Mouse (Mus musculus): ENCODE results near the gene Tecpr1. TPM values are rescaled to one million over a fixed set of nuclear protein-coding genes. Genes with fewer than 3 reads are reported as not detected.
A peak's percentile ranks its signal among the peaks of the same experiment; 100 is the strongest.

The Tecpr1 gene
- 18.9 and 19.4 TPM in 2 replicates for polyA plus RNA-seq (2014; fragmentation: Nextera tagmentation; extraction: Ambion mirVana)

DNA sequence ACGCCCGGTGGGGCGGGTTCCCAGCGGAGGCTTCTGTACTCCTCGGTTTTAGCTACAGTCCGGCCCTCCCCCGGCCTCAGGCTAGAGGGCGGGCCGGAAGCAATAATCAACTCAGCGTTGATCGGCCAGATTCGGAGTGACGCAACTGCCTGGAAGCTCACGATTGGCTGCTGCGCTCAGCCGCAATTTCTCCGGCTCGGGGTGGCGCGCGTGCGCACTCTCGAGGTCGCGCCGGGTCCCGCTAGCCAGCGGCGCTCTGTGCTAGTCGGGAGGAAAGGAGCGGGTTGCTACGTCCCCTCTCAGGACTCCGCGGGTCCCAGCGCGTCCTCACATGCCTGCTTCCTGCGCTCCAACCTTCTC lies at the start of gene Tecpr1:
Gene Tecpr1 (minus strand): TSS at position 113 of the 360 bp plus-strand sequence.
- H3K4me1 ChIP-seq (replicated peaks; ENCODE audit: control insufficient read depth, insufficient read depth, low read length): peaks cover 13% of the 10 kb centered on the region
- no peaks in the 10 kb centered on the region for H3K36me3 ChIP-seq (ENCODE audit: control insufficient read depth, insufficient read depth, low read length)
- 0 out of 2 replicates have a peak, but pooled peaks cover 4% of the 10 kb centered on the region for H3K27me3 ChIP-seq (replicated peaks; ENCODE audit: control insufficient read depth, insufficient read depth, low read length)
- under 1% methylated on average over 37 of the region's 37 CpGs for WGBS
- peak within 1 kb of the TSS; percentile 67 for H3K4me3 ChIP-seq (ENCODE audit: low read depth, low read length)
- H3K9ac ChIP-seq (ENCODE audit: low read length): peak within 1 kb of the TSS; percentile 39
- H3K27ac ChIP-seq (ENCODE audit: low read depth): peak within 1 kb of the TSS; percentile 38; the same call in 1 of the 2 replicates
- ATAC-seq (replicated peaks; ENCODE audit: low FRiP score, low TSS enrichment, low read depth) (peak; percentile 97), DNase-seq (ENCODE audit: low spot score) (peak; percentile 92)
- H3K9me3 ChIP-seq (ENCODE audit: control insufficient read depth, low read length): no peaks in the 10 kb centered on the region
- peak within 1 kb of the TSS; percentile 77 for H3K4me2 ChIP-seq (ENCODE audit: low read length)

DNA sequence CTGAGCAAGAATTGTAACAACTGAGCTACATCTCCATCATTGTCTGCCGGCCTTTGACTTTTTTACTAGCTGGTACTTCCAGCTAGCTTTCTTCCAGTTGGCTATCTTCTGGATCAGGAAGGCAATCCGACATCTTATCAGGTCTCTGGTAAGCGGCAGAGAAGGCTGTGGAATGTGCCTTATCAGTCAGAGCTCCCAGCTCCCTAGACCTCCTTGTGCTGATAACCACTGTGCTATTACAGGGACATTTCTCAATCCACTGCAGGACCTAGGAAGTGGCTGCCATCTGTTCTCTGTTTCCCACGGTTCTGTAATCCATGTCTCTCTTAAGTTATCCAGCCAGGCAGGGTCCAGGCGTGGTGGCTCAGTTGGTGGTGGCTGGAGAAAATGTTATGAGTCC lies 48.4 kb upstream of the Tecpr1 start:
- Histone ChIP-seq H3K9me3 (ENCODE audit: control insufficient read depth, low read length) (no peaks in the 10 kb centered on the region), H3K36me3 (ENCODE audit: control insufficient read depth, insufficient read depth, low read length) (peaks cover 16% of the 10 kb centered on the region), H3K4me3 (ENCODE audit: low read depth, low read length) (no peak overlapping the region), H3K4me1 (replicated peaks; ENCODE audit: control insufficient read depth, insufficient read depth, low read length) (no peaks in the 10 kb centered on the region), H3K9ac (ENCODE audit: low read length) (no peak overlapping the region), H3K27me3 (replicated peaks; ENCODE audit: control insufficient read depth, insufficient read depth, low read length) (no peaks in the 10 kb centered on the region), H3K4me2 (ENCODE audit: low read length) (no peak overlapping the region), H3K27ac (ENCODE audit: low read depth) (no peak overlapping the region)
- no peak for DNase-seq (ENCODE audit: low spot score)
- no peak for ATAC-seq (replicated peaks; ENCODE audit: low FRiP score, low TSS enrichment, low read depth)
- WGBS: 34% methylated on average over 5 of the region's 5 CpGs

DNA sequence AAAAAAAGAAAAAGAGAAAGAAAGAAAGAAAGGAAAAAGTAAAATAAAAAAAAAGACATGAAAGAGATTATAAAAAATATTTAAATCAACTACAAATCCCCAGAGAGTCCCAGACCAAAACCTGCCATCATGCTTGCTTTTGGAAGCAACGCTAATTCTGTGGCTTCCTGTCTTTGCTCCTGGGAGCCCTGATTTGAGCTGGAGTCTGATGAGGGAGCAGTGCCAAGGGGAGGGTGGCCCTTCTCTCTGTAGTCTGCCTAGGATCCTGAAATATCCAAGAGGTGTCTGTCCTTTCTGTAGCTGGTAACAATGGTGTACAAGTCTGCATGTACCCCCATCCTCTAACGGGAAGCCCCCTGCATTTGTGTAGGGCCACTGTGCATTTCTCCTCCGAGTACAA lies 47.7 kb upstream of the Tecpr1 start:
- DNase-seq (ENCODE audit: low spot score) (no peak), ATAC-seq (replicated peaks; ENCODE audit: low FRiP score, low TSS enrichment, low read depth) (no peak)
- Histone ChIP-seq H3K9ac (ENCODE audit: low read length) (no peak overlapping the region), H3K4me2 (ENCODE audit: low read length) (no peak overlapping the region), H3K36me3 (ENCODE audit: control insufficient read depth, insufficient read depth, low read length) (peaks cover 23% of the 10 kb centered on the region), H3K27me3 (replicated peaks; ENCODE audit: control insufficient read depth, insufficient read depth, low read length) (no peaks in the 10 kb centered on the region), H3K9me3 (ENCODE audit: control insufficient read depth, low read length) (no peaks in the 10 kb centered on the region), H3K4me1 (replicated peaks; ENCODE audit: control insufficient read depth, insufficient read depth, low read length) (no peaks in the 10 kb centered on the region), H3K27ac (ENCODE audit: low read depth) (no peak overlapping the region), H3K4me3 (ENCODE audit: low read depth, low read length) (no peak overlapping the region)
- 63% methylated on average over 3 of the region's 3 CpGs for WGBS

DNA sequence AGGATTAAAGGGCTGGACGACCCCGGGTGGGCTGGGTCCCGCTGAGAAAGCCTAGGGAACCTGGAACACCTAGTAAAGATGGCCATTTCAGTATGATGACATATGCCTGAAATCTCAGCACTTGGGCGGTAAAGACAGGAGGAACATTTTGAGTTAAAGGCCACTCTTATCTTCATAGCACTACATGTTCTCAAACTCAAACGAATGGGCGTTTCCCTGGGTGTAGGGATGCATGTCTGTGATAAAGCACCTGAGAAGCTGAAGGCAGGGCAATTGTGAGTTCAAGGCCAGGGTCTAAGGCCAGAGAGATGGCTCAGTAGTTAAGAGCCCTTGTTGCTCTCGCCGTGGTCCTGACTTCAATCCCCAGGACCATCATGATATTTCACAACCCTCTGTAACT lies 47.0 kb upstream of the Tecpr1 start:
- Histone ChIP-seq H3K36me3 (ENCODE audit: control insufficient read depth, insufficient read depth, low read length) (peaks cover 30% of the 10 kb centered on the region), H3K9ac (ENCODE audit: low read length) (no peak overlapping the region), H3K9me3 (ENCODE audit: control insufficient read depth, low read length) (no peaks in the 10 kb centered on the region), H3K4me2 (ENCODE audit: low read length) (no peak overlapping the region), H3K4me3 (ENCODE audit: low read depth, low read length) (no peak overlapping the region), H3K27me3 (replicated peaks; ENCODE audit: control insufficient read depth, insufficient read depth, low read length) (no peaks in the 10 kb centered on the region), H3K27ac (ENCODE audit: low read depth) (no peak overlapping the region), H3K4me1 (replicated peaks; ENCODE audit: control insufficient read depth, insufficient read depth, low read length) (no peaks in the 10 kb centered on the region)
- ATAC-seq (replicated peaks; ENCODE audit: low FRiP score, low TSS enrichment, low read depth) (no peak), DNase-seq (ENCODE audit: low spot score) (no peak)
- WGBS: 88% methylated on average over 8 of the region's 8 CpGs

DNA sequence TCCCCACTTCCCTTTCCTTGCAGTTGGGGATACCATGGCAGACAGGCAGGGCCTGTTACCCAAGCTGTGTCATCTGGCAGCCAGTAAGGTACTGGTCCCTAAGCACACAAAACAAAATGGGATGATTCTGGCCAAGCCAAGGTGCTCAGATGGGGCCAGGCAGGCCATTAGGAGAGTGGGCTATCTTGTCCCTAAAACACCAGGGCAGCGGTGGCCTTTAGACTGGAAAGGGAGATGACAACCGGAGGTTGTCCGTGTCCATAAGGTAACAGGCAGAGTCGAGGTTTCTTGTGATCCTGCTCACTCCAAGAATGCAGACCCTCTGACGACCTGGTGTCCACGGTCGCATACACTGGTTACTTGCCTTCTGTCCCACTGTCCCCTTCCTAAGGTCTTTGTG lies 46.5 kb upstream of the Tecpr1 start:
- H3K36me3 ChIP-seq (ENCODE audit: control insufficient read depth, insufficient read depth, low read length): peaks cover 34% of the 10 kb centered on the region
- no peak for ATAC-seq (replicated peaks; ENCODE audit: low FRiP score, low TSS enrichment, low read depth)
- no peaks in the 10 kb centered on the region for H3K27me3 ChIP-seq (replicated peaks; ENCODE audit: control insufficient read depth, insufficient read depth, low read length)
- H3K9ac ChIP-seq (ENCODE audit: low read length): no peak overlapping the region
- DNase-seq (ENCODE audit: low spot score): no peak
- H3K9me3 ChIP-seq (ENCODE audit: control insufficient read depth, low read length): no peaks in the 10 kb centered on the region
- no peaks in the 10 kb centered on the region for H3K4me1 ChIP-seq (replicated peaks; ENCODE audit: control insufficient read depth, insufficient read depth, low read length)
- H3K4me2 ChIP-seq (ENCODE audit: low read length): no peak overlapping the region
- 95% methylated on average over 7 of the region's 7 CpGs for WGBS
- H3K27ac ChIP-seq (ENCODE audit: low read depth): no peak overlapping the region
- no peak overlapping the region for H3K4me3 ChIP-seq (ENCODE audit: low read depth, low read length)

DNA sequence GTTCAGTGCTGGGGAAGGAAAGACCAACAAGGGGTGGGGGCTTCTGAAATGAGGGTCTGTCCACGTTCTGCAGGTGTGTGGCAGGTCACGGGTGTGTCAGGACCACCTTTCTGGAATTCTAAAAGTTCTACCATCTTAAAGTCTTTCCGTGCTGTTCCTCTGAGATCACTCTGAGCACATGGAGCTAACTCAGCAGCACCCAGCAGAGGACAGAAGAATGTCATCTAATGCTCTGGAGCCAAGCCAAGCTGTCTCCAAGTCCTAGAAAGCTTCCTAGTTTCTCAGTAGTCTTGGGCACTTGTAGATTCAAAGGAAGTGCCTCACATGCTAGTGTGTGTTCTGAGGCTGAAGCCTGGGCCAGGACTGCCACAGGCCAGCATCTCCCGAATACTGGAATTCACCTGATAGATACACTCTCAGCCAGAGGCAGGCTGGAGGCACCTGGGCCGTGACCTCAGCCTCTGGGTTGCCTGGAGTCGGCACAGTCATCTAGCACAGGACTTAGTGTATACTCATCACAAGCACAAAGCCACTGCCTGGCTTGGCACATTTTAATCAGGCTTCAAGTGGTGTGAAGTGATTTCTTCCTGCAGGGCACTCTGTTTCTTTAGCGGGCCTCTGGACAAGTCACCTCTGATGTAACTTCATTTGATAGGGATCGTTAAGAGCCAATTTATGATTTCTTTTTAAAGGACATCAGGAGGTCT lies 44.3 kb upstream of the Tecpr1 start:
- H3K4me2 ChIP-seq (ENCODE audit: low read length): no peak overlapping the region
- no peak overlapping the region for H3K9ac ChIP-seq (ENCODE audit: low read length)
- no peaks in the 10 kb centered on the region for H3K27me3 ChIP-seq (replicated peaks; ENCODE audit: control insufficient read depth, insufficient read depth, low read length)
- DNase-seq (ENCODE audit: low spot score) (no peak), ATAC-seq (replicated peaks; ENCODE audit: low FRiP score, low TSS enrichment, low read depth) (no peak)
- no peak overlapping the region for H3K4me3 ChIP-seq (ENCODE audit: low read depth, low read length)
- H3K9me3 ChIP-seq (ENCODE audit: control insufficient read depth, low read length): no peaks in the 10 kb centered on the region
- no peak overlapping the region for H3K27ac ChIP-seq (ENCODE audit: low read depth)
- H3K36me3 ChIP-seq (ENCODE audit: control insufficient read depth, insufficient read depth, low read length): peaks cover 48% of the 10 kb centered on the region
- H3K4me1 ChIP-seq (replicated peaks; ENCODE audit: control insufficient read depth, insufficient read depth, low read length): no peaks in the 10 kb centered on the region
- WGBS: 81% methylated on average over 8 of the region's 8 CpGs

DNA sequence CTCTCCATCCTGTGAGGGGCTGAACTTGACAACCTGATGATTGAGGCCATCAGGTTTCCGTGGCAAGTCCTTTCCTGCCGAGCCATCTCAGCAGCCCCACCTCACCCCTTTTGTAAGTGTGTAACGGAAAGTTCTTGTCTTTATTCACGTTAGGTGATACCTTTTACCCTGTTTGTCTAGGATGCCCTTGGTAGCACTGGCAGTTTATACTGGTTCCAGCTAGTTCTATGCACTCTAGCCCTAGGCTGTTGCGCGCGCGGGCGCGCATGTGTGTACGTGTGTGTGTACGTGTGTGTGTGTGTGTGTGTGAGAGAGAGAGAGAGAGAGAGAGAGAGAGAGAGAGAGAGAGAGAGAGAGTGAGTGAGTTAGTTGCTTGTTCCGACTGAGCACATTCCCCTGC lies 40.1 kb upstream of the Tecpr1 start:
- Histone ChIP-seq H3K4me3 (ENCODE audit: low read depth, low read length) (no peak overlapping the region), H3K4me2 (ENCODE audit: low read length) (no peak overlapping the region), H3K36me3 (ENCODE audit: control insufficient read depth, insufficient read depth, low read length) (peaks cover 65% of the 10 kb centered on the region), H3K27ac (ENCODE audit: low read depth) (no peak overlapping the region), H3K9me3 (ENCODE audit: control insufficient read depth, low read length) (no peaks in the 10 kb centered on the region), H3K4me1 (replicated peaks; ENCODE audit: control insufficient read depth, insufficient read depth, low read length) (peaks cover 11% of the 10 kb centered on the region; the same call in 1 of the 2 replicates), H3K27me3 (replicated peaks; ENCODE audit: control insufficient read depth, insufficient read depth, low read length) (no peaks in the 10 kb centered on the region), H3K9ac (ENCODE audit: low read length) (no peak overlapping the region)
- DNase-seq (ENCODE audit: low spot score): no peak
- 86% methylated on average over 13 of the region's 13 CpGs for WGBS
- ATAC-seq (replicated peaks; ENCODE audit: low FRiP score, low TSS enrichment, low read depth): no peak

DNA sequence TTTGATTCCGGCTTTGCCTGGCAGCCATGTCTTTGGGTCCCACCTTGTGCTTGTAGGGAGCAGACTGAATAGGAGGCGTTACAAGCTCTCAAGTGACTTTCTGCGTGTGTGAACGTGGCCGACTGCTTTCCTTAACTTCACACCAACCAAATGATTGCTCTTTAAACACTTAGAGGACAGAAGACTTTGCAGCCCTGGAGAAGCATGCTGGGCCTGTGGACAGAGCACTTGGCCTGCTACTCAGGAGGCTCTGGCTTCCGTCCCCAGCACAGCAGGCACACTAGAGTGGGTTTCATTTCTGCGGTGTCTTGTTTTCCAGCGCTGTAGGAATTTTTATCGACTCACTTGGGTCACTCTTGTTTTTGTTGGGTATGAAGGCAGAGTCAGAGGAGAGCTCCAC lies 39.7 kb upstream of the Tecpr1 start:
- H3K4me2 ChIP-seq (ENCODE audit: low read length): no peak overlapping the region
- WGBS: 88% methylated on average over 9 of the region's 9 CpGs
- ATAC-seq (replicated peaks; ENCODE audit: low FRiP score, low TSS enrichment, low read depth) (no peak), DNase-seq (ENCODE audit: low spot score) (no peak)
- H3K9ac ChIP-seq (ENCODE audit: low read length): no peak overlapping the region
- no peaks in the 10 kb centered on the region for H3K9me3 ChIP-seq (ENCODE audit: control insufficient read depth, low read length)
- H3K27me3 ChIP-seq (replicated peaks; ENCODE audit: control insufficient read depth, insufficient read depth, low read length): no peaks in the 10 kb centered on the region
- H3K27ac ChIP-seq (ENCODE audit: low read depth): no peak overlapping the region
- H3K4me1 ChIP-seq (replicated peaks; ENCODE audit: control insufficient read depth, insufficient read depth, low read length): peaks cover 15% of the 10 kb centered on the region
- peaks cover 67% of the 10 kb centered on the region for H3K36me3 ChIP-seq (ENCODE audit: control insufficient read depth, insufficient read depth, low read length)
- no peak overlapping the region for H3K4me3 ChIP-seq (ENCODE audit: low read depth, low read length)

DNA sequence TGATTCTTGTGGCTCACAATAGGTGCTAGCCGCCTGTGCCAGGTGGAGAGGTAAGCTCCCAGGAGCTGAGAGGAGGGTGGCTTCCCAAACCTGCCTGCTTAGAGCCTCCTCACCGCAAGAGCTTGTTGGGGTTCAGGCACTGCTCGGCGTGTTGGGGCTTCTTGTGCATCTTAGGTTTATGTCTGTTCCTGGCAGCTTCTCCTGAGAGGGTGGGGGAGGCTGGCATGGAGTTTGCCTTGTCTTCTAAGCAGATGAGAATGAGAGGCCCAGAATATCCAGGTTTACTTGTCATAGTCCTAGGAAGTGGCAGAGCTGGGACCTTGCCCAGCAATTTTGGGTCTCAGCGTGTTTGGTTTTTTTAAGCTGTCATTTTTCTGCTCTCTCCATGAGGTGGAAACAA lies 38.4 kb upstream of the Tecpr1 start:
- Histone ChIP-seq H3K9me3 (ENCODE audit: control insufficient read depth, low read length) (no peaks in the 10 kb centered on the region), H3K4me1 (replicated peaks; ENCODE audit: control insufficient read depth, insufficient read depth, low read length) (peaks cover 27% of the 10 kb centered on the region), H3K27ac (ENCODE audit: low read depth) (no peak overlapping the region), H3K27me3 (replicated peaks; ENCODE audit: control insufficient read depth, insufficient read depth, low read length) (no peaks in the 10 kb centered on the region), H3K4me3 (ENCODE audit: low read depth, low read length) (no peak overlapping the region), H3K9ac (ENCODE audit: low read length) (no peak overlapping the region), H3K36me3 (ENCODE audit: control insufficient read depth, insufficient read depth, low read length) (peaks cover 57% of the 10 kb centered on the region), H3K4me2 (ENCODE audit: low read length) (no peak overlapping the region)
- DNase-seq (ENCODE audit: low spot score): no peak
- 85% methylated on average over 5 of the region's 5 CpGs for WGBS
- no peak for ATAC-seq (replicated peaks; ENCODE audit: low FRiP score, low TSS enrichment, low read depth)

Data from intestine, embryonic 14.5 days (tissue).